Mouse (Mus musculus) right cerebral cortex, postnatal 25 days (tissue): ENCODE measurements around the gene Gm49711.

Source experiments
- DNase-seq: peaks from one replicate; pipeline ENCODE4 v3.0.0; 2022

The Gm49711 gene

DNA sequence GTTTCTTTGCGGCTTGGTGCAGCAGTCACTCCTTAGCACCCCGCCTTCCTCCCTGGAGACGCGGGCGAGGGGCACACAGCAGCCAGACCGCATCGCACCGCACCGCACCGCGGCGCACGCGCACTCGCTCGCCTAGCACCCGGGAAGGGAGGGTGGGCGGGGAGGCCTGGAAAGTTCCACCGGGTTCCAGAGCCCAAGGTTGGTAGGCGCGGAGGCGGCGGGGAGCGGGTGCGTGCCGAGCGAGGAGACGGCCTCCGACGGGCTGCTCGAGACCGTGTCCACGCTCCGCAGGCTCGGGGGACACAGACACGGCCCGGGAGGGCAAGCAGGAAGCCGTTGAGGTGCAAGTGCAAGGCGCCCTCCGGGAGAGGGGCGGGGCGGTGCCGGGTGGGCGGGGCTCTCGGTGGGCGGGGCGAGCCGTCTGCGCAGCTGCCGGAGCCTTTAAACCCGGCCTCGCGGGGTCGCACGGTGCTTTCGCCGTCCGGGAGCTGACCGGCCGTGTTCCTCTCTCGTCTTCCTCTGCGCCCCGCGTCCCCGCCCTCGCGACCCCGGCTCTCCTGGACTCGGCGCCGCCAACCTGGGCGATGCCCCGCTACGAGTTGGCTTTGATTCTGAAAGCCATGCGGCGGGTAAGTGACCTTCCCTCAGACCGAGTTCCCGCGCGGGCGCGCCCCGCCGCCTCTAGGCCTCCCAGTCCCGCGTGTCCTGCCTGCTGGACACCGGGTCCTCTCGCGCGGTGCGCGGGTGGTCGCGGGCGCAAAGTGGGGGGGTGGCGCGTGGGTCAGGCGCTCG, at the start of gene Gm49711, which contains the start of the genes Mrps6 and Slc5a3:
Gm49711 (plus strand) TSS at position 465 of the 792 bp plus-strand sequence.
Mrps6 (plus strand) TSS at position 419 of the 792 bp plus-strand sequence.
Slc5a3 (plus strand) TSS at position 471 of the 792 bp plus-strand sequence.
- peak; percentile 89 for DNase-seq

- DNase-seq = no peak
These were observed 48.5 kb upstream of the Gm49711 start for GRCm38 (mm10) chr16:92009586-92009985.

DNA sequence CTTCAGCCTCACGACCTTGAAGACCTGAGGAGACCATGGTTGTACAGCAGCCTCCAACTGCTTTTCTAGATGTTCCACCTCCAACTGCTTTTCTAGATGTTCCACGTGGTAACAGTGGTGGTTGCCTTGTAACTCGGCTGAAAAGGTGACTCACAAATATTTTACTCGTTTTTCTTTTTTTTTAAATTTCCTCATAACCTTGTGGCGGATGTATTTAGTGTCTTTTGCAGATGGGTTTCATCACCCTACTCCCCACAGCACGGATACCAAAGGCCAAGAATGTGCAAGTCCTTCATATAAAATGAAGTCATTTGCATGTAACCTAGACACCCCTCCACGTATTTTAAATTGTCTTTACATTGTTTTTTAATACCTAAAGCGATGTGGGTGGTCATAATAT, 41.3 kb upstream of the Gm49711 start:
- no peak for DNase-seq

DNA sequence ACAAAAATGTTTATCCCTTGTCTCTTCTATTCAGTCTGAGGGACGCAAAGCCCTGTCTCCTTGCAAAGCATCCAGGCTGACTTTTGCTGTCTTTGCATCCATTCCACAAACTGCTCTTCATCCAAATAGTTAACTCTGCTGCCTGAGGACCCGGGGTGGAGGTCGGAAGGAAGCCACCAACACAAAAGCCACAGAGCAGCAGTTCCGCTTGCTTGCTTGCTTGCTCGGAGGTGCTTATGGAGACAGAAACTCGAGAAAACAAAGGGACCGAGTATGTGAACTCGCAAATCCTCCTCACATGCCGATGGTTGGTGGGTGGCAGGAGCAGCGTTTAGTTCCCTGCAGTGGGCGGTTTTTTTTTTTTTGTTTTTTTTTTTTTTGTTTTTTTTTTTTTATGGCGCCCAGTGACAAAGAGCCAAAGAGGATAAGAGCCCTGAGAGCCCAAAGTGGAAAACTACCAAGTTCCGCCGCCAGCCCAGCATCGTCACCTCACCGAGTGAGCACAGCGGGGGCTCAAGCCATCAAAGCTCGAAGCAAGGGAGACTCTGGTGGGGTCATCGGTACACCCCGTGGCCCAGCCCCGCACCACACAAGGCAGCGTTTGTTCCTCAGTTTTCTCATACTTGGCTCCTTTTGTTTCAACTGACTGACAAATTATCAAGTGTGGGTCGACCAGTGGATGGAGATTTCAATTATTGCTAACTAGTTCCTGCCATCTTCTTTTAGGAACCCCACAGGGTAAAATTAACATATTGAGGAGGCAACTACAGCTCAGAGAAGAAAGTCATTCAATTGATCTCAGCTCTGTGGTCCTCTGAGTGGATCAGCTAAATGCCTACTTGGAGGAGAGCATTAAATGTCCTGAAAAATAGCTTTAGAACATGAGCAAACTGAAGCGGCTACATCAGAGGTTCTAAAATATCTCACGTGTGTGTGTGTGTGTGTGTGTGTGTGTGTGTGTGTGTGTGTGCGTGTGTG, 38.7 kb upstream of the Gm49711 start:
- DNase-seq = peak; percentile 13

- no peak for DNase-seq
These were observed 36.3 kb upstream of the Gm49711 start for GRCm38 (mm10) chr16:92021656-92022400.

DNA sequence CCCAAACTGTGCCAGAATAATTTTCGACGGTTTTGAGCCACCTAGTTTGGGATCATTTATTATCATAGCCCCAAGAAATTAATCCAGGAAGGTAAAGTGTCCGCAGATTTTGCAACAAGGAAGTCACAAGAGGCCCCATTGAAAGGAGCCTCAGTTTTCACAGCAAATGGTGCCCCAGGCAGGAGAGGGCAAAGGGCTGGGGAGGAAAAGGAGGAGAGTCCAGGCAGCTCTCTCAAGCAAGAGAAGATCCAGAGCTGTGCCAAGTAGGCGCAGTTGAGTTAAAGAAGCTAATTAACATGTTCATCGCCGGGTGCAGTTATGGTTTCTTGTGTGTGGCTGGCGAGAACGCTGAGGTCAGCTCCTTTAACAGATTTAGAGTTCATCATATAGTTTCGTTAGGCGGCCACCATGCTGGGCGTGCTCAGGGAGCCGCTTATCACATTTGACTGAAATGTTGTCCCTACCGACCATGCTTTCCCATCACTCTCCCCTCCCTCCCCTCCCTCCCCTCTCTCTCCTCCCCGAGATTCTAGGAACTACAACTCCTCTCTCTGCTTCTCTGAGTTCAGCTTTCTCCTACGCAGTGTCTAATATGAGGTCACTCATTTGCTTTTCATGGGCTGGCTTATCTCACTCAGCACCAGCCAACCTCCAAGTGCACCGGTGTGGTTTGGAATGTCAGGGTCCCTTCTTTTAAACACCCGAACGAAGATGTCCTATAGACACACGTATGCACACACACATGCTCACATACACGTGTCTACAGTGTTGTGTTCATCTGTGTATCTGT, 35.4 kb upstream of the Gm49711 start:
- no peak for DNase-seq

- DNase-seq = no peak
These were observed 24.8 kb upstream of the Gm49711 start for GRCm38 (mm10) chr16:92033286-92033685.

GRCm38 (mm10) chr16:92034676-92035075, 23.4 kb upstream of the Gm49711 start:
- no peak for DNase-seq

DNA sequence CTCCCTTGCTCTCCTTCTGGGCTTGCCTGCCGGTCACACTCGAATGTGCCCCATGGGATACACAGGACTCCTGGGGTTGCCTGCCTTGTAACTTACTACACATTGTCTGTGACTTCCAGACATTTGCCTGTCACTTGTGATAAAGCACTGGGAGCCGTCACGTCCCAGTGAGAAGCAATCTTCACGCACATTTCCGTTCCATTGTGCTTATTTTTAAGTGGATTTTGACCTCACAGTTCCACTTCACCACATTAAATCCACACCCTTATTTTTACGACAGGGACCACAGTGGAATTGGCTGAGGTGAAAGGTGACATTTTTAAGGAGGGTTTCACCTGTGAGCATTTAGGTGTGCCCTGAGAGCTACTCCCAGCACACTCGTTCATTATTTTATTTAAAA, 21.4 kb upstream of the Gm49711 start:
- no peak for DNase-seq

DNA sequence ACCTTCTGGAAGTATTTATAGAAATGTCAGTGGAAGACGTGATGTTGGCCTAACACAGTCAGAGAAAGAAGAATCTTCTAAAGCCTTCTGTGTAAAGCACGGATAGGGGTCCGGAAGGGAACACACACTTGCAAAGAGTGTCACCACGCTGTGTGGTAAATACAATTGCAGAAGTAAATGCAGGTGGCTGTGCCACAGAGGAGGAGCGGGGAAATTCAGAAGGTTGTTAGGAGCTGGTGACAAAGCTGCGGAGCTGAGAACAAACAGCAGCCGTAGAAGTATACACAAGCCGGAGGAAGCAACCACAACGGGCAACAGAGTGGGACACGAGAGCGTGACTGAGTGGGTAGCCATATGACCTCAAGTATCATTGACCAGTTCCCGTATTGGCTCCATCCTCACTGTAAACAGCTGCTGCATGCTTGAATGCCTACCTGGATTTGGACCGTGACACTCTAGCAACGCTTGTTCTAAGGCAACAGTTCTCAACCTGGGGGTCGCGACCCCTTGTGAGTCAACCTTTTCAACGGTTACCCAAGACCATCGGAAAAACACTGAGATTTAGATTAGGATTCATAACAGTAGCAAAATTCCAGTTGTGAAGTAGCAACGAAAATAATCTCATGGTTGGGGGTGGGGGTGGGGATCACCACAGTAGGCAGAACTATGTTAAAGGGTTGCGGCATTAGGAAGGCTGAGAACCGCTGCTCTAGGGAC, 20.1 kb upstream of the Gm49711 start:
- no peak for DNase-seq

GRCm38 (mm10) chr16:92039421-92039820, 18.7 kb upstream of the Gm49711 start:
- DNase-seq = no peak

DNA sequence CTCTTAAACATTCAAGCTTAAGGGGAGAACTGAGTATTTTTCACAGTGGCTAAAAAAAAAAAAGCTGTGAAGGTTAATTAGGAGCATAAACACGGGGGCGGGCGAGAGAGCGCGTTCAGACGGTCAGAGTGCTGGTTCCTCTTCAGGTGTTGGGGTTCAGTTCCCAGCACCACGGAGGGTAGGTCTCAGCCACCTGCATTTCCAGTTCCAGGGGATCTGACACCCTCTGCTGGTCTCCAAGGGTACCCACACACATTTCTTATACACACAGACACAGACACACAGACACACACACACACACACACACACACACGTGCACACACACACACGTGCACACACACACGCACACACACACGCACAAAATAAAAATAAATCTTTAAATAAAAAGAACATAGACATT, 18.1 kb upstream of the Gm49711 start:
- no peak for DNase-seq

GRCm38 (mm10) chr16:92051777-92052310, 6.3 kb upstream of the Gm49711 start:
- no peak for DNase-seq

DNA sequence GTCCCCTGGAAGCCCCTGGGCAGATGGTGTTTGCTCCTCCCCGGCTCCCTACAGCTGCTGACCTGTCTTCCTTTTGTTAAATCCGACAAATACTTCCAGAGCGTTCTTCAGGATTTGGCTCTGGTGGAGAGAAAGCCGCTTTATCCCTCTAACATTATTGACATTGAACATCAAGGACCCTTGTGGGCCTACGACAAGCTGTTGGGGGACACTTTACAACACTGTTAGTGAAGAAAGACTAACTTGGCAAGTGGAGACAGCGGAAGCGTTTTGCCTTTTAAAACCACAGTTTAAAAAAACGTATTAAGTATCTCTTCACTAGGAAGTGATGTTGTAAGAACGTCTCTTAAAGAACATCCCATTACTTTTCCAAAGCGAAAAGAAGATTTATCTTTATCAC, 5.5 kb upstream of the Gm49711 start:
- no peak for DNase-seq

- DNase-seq = no peak
These were observed 1.4 kb upstream of the Gm49711 start for GRCm38 (mm10) chr16:92056711-92057110.

GRCm38 (mm10) chr16:92057456-92057851, 662 bp upstream of the Gm49711 start:
- no peak for DNase-seq

GRCm38 (mm10) chr16:92058644-92059620, 816 bp downstream of the Gm49711 start:
- no peak for DNase-seq

DNA sequence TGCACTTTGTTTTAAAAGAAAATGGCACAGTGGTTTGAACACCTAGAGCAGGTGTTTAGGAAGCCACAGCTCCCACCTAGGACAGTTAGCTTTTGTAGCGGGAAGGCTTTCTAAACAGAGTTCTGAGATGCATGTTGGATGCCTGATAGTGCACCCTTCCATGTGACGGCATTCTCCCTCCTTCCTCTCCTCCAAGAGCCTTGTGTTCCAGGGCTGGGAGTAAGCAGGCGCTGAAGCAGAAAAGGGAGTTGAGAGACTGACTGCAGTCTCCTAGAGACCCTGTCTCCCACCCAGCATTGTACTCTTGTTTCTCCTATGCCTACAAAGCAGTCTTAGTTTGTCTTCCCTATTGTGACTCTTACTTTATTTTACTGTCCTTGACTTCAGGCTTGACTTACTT, 2.1 kb downstream of the Gm49711 start:
- no peak for DNase-seq

DNA sequence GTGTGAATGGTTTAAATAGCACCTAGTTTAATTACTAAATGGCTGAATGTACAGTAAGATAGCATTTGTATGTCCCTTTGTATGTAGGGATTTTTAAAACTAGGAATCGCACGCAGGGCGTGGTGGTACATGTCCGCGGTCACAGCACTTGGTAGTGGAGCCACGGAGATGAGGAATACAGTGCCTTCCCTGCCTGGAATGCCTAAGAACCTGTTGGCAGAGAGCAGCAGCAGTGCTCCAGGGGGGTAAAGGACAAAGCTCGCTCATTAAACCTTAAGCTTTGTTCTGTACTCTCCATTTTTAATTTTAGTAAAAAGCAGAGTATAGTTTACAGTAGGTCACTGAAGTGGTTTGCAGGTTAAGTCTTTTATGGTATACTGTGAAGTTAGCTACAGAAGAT, 3.5 kb downstream of the Gm49711 start:
- no peak for DNase-seq

DNA sequence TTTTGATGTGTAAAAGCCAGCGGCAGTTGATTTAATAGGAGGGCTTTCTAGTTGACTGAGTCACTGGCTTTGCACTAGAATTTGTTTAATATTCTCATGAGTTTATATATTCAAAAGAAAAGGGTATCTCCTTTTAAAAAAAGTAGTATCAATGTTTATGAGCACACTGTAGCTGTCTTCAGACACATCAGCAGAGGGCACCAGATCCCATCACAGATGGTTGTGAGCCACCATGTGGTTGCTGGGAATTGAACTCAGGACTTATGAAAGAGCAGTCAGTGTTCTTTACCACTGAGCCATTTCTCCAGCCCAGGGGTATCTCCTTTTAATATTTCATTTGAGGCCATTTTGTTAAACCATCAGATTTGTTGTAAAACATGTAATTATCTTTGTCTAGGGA, 4.7 kb downstream of the Gm49711 start:
- DNase-seq = no peak
